In the genomic region with DNA sequence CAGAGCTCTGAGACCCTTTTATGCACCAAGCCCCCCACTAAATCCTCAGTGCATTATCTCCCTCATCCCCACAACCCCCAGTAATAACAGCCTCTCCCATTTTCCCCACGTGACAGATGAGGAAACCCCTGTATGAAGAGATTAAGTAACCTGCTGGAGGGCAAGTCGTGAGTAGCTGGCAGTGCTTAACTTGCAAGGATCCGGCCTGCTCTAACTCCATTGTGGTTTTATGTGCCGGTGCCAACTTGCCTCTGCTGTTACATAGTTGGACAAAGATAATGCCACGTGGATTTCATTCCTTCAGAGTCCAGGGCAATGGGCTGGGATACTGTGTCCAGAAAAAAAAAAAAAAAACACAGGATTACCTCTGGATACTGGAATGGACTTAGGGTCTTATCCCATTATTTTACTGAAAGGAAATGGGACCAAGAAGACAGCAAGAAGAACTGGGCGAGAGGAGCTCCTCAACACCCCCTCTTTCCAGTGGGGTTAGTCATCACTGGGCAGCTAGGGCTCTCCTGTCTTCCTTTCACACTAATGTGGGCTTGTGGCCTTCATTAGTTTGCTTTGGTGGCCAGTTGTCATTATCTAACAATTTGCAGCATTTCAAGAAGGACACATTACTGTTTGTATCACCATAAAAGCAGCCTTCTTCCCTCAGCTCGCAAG, we compare ENCODE assay signal across 9 mouse cellular contexts. TPM values are rescaled to one million over a fixed set of nuclear protein-coding genes. Genes with fewer than 3 reads are reported as not detected.
DNase-seq lines count a peak whose midpoint lies in the region; ATAC-seq and TF ChIP-seq lines count a peak whose summit lies in the region.
"Had no signal": no experiment of that assay in that cellular context is flagged by ENCODE, and none has a peak within 500 bp of the region (broad histone marks: within the 10 kb centered on the region; RNA-seq: fewer than 3 reads in every experiment).

No protein-coding gene starts in this region.

- no peak overlapping the region for H3K4me2 ChIP-seq in midbrain, postnatal 0 days (ENCODE audit: low read depth, low read length, poor library complexity, severe bottlenecking)
- H3K4me2 ChIP-seq: hindbrain, embryonic 15.5 days had no signal

- no peaks in the 10 kb centered on the region for H3K36me3 ChIP-seq in C2C12 (ENCODE audit: control insufficient read depth, insufficient read depth)
- no peaks in the 10 kb centered on the region for H3K36me3 ChIP-seq in midbrain, postnatal 0 days (ENCODE audit: insufficient read depth, low read length)
- H3K36me3 ChIP-seq: hindbrain, embryonic 15.5 days had no signal

- H3K4me1 ChIP-seq in midbrain, postnatal 0 days (ENCODE audit: insufficient read depth, low read length): no peaks in the 10 kb centered on the region
- H3K4me1 ChIP-seq: hindbrain, embryonic 15.5 days had no signal

- ATAC-seq in megakaryocyte progenitor cell, adult 5-6 weeks (replicated peaks; ENCODE audit: poor library complexity): peak; percentile 67
- ATAC-seq in midbrain, postnatal 0 days (ENCODE audit: low FRiP score): no peak

- H3K4me3 ChIP-seq in C2C12 (ENCODE audit: insufficient read depth, poor library complexity, severe bottlenecking): no peak overlapping the region
- H3K4me3 ChIP-seq in midbrain, postnatal 0 days (ENCODE audit: low read depth, low read length): no peak overlapping the region
- H3K4me3 ChIP-seq: hindbrain, embryonic 15.5 days had no signal

- H3ac ChIP-seq in C2C12 (ENCODE audit: control insufficient read depth, insufficient read length, low read depth): no peak overlapping the region

- peak; percentile 31 for DNase-seq in kidney, adult 11 months
- DNase-seq in kidney, adult 18-20 months: no peak
- peak; percentile 70 for DNase-seq in adipocyte (ENCODE audit: low spot score)
- DNase-seq in urinary bladder, adult 18-20 months (ENCODE audit: low spot score in 2 of 2): no peak
- DNase-seq in midbrain, postnatal 0 days (ENCODE audit: low spot score): no peak
- DNase-seq: cerebellum, adult 9-10 months had no signal

- H3K9ac ChIP-seq in midbrain, postnatal 0 days (replicated peaks; ENCODE audit: low read length, poor library complexity, severe bottlenecking): no peak overlapping the region
- H3K9ac ChIP-seq: hindbrain, embryonic 15.5 days had no signal

- no peaks in the 10 kb centered on the region for H3K79me3 ChIP-seq in C2C12 (ENCODE audit: low read depth)

- H3K79me2 ChIP-seq in C2C12 (ENCODE audit: control insufficient read depth, insufficient read depth): no peaks in the 10 kb centered on the region

- H3K27me3 ChIP-seq in C2C12 (ENCODE audit: control insufficient read depth, insufficient read depth, insufficient read length): no peaks in the 10 kb centered on the region
- no peaks in the 10 kb centered on the region for H3K27me3 ChIP-seq in midbrain, postnatal 0 days (ENCODE audit: insufficient read depth, low read length)
- H3K27me3 ChIP-seq: hindbrain, embryonic 15.5 days had no signal

- TF ChIP-seq CTCF in C2C12 (IDR thresholded peaks at IDR 0.05; ENCODE audit: control insufficient read depth, insufficient read depth, insufficient read length): no peak
- TF ChIP-seq CTCF in midbrain, postnatal 0 days (IDR thresholded peaks at IDR 0.05): no peak

- H3K9me3 ChIP-seq in midbrain, postnatal 0 days (ENCODE audit: low read length): no peaks in the 10 kb centered on the region
- H3K9me3 ChIP-seq: hindbrain, embryonic 15.5 days had no signal

- 60% methylated on average over 7 of the region's 7 CpGs for WGBS in midbrain, postnatal 0 days

- no peak overlapping the region for H3K27ac ChIP-seq in midbrain, postnatal 0 days (ENCODE audit: low read depth, low read length)
- H3K27ac ChIP-seq: hindbrain, embryonic 15.5 days had no signal

TF ChIP-seq in C2C12, 6 proteins besides CTCF, POLR2A, EP300 and RAD21:
- TF ChIP-seq USF1 (IDR thresholded peaks at IDR 0.05; ENCODE audit: low read depth) (peak; percentile 63), MAX (IDR thresholded peaks at IDR 0.05) (no peak)

RNA-seq across cellular contexts. Expression of gene Fzd5, which starts 18.6 kb away (rescaled TPM):
- 1.5 TPM for polyA plus RNA-seq in C2C12 (2012; fragmentation: generic; extraction: Trizol)
- total RNA-seq in megakaryocyte progenitor cell, adult 5-6 weeks (2015): 0.89 and 1.6 TPM in 2 replicates
- total RNA-seq in megakaryocyte progenitor cell, adult 5-6 weeks (2017): 1.0 and 1.7 TPM in 2 replicates
- 1.8 and 2.5 TPM in 2 replicates for total RNA-seq in midbrain, postnatal 0 days (2014; rRNA removed)
- polyA plus RNA-seq in midbrain, postnatal 0 days (2015; fragmentation: Nextera tagmentation; extraction: Ambion mirVana): 0.40 and 0.86 TPM in 2 replicates

Comparison
In these comparisons a context has a peak if more than half of its experiments do, and no peak if none do; other contexts are left out.
1. DNase-seq: peak in kidney, adult 11 months (single experiment) and adipocyte (single experiment); none in kidney, adult 18-20 months (single experiment), urinary bladder, adult 18-20 months (0 of 2) and midbrain, postnatal 0 days (single experiment).